Mouse (Mus musculus) spleen, adult 18-20 months (tissue): ENCODE data around the gene Cdrt4.

Experiments
- DNase-seq, 2 experiments: peaks; one replicate each; pipeline ENCODE4 v3.0.0; 2022; ENCODE audit warnings: mixed read lengths in 2 of 2

Cdrt4 gene

DNA sequence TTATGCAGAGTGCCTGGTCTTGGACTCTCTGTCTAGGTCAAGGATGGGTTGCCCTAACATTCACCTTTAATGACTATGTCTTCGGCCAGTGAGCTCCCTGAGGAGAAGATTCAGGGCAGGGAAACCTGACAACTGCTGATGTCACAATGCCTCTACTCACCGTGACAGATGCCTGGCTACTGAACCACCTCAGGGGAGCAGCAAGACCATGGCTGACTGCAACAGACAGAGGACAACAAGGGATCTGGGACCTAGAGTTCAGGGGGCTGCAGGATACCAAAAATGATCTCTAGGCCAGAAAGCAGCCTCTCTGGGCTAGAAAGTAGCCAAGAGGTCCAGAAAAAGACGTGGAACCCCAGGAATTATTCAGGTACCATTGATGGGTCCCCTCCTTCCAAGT, at the start of gene Cdrt4:
TSS of gene Cdrt4 (plus strand) at position 182 of the 400 bp plus-strand sequence.
- no peak for DNase-seq

DNA sequence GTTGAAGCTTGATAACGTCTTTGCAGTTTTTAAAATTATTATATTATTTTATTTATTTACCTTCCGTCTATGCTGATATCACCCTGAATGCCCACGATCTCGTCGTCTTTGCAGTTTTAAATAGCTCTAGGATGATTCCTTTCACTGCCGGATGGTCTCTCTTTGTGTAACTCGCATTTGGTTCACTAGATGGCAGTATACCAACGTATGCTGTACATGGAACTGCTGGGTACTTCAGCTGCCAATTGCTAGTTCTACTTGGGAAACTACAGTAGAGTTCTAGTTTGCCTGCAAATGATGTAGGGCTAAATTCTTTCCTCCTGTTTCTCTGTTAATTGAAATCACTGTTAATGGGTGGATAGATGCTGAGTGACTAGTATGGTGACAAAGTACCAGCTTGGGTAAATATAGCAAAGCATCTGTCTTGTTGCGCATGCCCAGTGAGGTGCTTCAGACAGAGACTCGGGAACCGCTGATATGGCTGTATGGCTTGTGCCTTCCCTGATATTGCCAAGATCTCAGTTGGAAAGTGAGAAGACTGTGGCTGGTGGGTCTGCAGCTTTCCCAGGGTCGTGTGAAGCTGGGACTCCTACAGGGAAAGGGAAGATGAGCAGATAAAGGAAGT, 49.2 kb upstream of the Cdrt4 start:
- DNase-seq, result peak in 1 of 2 experiments; percentile 31

DNA sequence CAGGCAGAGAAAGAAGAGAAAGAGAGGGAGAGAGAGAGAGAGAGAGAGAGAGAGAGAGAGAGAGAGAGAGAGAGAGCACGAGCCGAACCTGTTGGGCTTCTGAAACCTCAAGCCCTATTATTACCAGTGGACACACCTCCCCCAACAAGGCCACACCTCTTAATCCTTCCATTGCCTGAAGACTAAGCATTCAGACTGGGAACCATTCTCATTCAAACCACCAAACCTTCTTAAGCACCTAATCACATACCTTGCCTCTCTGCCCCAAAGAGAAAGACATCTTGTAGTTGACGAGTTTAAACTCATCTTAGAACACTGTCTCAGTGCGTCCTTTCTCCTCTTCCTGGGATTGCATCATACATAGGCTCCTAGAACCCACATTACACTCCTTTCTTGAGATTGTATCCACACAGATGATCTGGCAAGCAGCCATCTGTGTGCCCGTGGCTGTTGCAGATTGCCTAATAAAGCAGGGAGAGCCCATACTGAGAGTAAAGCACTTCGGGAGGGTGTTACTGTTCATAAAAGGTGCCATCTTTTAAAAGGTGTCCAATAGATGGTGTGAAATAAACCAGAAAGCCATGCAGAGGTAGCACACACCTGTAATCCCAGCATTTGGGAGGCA, 47.0 kb upstream of the Cdrt4 start:
- DNase-seq, result no peak

DNA sequence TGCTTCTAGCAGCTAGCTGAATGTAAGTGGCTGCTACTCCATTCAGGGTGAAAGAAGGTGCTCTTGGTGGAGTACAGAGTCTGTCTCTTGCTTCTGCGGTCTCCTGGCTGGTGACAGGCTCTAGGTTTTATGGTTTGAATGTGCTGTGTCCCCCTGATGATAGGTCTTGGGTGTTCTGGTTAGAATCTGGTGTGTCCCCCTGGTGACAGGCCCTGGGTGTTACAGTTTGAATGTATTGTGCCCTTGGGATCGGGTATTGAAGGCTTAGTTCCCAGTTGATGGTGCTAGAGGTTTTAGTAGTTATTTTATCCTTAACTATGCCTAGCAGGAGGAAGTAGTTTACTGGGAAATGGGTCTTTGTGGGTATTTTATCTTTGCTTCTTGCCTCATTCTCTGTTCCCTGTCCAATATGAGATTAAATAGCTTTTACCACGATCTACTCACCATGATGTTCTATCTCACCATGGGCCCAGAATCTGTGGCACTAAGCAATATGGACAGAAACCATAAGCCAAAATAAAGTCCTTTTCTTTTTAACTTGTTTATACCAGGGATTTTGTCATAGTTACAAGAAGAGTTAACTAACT, 41.2 kb upstream of the Cdrt4 start:
- peak in 1 of 2 experiments; percentile 24 for DNase-seq

DNA sequence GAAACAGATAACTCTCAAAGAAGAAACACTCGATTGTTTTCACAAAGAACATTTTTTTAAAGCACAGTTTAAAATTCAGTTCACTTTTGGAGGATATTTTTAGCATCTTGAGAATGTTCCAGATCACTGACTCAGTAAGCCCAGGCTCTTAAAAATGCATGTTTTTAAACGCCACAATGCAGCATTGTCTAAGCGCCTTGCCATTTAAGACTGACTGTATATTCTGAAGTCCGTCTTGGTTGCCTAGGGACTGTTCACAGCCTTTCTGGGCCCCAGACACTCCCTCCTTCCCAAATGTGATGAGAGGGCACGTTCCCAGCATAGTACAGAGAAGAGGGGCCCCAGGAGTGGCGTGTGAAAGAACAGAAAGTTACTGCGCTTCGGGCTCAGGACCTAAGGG, 39.6 kb upstream of the Cdrt4 start:
- DNase-seq, result no peak

DNA sequence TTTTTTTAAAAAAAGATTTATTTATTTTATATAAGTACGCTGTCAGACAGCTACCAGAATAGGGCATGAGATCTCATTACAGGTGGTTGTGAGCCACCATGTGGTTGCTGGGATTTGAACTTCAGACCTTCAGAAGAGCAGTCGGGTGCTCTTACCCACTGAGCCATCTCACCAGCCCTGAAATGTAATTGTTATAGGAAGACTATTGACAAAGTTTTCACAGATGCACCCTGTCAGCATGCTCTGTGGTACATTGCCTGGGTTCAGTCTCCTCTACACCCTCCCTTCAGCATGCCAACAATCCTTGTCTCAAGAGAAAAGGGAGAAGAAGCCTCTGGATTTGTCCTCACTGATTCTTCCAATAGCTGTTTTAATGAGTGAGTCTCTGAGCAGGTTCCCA, 37.9 kb upstream of the Cdrt4 start:
- DNase-seq, result no peak

DNA sequence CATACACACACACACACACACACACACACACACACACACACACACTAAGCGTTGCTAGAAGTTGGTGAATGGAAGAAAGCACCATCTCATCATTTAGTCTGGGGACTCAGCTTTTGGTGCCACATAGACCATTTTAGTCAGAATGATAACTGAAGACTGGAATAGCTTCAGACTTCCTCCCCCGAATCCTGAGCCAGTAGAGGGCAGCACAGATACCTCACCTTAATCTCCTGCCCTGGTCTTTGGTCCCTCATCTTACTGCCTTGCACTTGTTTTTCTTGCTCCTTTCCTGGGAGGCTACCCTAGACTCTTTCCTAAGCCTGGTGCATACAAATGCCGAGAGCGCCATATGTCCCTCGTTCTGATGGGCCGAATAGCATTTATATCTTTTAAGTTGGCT, 36.5 kb upstream of the Cdrt4 start:
- DNase-seq, result peak in 1 of 2 experiments; percentile 21

DNA sequence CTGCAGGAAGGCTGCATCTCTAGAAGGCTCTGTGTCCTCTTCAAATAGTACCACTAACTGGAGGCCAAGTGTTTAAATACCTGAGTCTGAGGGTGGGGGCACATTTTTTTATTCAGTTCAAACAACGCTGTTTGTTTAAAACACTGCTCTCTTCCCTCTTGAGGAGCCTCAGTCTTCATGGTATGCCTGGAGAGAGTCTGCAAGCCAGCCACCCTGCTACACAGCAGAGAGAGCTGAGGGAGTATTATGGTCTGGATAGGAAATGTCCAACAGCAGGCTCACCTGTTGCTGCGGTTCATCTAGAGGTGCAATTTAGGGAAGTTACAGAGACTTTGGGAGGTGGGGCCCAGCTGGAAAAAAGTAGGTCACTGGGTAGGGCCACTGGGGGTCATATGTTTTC, 35.5 kb upstream of the Cdrt4 start:
- DNase-seq, result no peak

DNA sequence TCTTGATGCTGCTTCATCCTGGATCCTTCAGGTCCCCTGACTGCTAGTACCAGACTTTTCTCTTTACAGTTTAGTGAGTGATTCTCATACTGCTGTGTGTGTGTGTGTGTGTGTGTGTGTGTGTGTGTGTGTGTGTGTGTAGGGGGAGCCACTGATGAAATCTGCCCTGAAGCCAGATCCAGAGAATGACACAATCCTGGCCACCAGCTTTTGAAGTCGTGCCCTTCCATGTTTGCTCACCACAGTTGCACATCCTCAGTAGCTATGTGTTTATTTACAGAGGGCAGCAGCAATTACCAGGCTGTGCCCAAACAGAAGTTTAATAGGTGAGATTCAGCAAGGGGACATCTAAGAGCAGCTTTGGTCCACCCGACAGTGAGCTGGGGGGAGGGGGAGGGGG, 34.2 kb upstream of the Cdrt4 start:
- DNase-seq, result no peak

DNA sequence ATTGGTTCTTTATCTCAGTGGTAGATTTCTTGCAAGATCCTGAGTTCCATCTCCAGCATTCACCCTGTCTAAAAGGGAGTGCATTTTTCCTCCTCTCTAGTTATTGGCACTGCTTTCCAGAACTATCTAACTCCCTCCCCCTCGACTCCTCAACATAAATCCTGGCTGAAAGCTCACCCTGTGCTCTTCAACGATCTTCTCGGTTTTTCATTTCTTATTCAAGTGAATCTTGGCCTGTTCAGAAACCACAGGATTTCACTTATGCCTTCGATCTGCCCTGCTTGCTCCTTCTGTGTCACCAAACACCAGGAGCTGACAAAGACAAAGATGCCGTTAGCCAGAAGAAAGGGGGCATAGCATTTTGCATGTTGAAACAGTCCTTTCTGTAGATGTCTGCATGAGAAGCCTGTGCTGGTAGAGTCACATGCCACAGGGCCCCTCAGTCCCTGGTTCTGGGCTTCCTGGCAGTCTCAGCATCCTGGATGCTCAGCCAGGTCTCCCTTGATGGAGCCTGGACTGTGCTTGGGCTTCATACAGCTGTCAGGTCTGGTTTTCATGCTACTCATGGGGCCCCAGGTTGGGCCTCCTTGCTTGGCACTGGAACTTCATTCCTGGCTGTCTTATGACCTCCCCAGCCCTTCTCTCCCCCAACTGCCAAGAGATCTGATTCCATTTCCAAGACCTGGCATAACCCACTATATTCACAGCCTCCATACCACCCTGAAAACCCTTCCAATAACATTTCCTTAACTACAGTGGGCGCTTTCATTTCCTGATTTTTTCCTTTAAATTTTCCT, 30.8 kb upstream of the Cdrt4 start:
- no peak for DNase-seq

DNA sequence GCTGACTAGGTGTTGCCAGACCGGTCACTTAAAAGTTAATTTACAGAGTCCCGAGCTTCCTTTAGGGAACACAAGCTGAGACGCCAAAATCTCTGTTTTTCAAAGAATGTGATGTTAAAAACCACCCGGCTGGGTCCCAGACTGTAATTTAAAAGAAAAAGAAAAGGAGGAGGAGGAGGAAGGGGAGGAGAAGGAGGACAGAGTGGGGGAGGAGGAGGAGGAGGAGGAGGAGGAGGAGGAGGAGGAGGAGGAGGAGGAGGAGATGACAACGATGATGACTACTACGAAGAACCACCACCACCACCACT, 30.3 kb upstream of the Cdrt4 start:
- no peak for DNase-seq

DNA sequence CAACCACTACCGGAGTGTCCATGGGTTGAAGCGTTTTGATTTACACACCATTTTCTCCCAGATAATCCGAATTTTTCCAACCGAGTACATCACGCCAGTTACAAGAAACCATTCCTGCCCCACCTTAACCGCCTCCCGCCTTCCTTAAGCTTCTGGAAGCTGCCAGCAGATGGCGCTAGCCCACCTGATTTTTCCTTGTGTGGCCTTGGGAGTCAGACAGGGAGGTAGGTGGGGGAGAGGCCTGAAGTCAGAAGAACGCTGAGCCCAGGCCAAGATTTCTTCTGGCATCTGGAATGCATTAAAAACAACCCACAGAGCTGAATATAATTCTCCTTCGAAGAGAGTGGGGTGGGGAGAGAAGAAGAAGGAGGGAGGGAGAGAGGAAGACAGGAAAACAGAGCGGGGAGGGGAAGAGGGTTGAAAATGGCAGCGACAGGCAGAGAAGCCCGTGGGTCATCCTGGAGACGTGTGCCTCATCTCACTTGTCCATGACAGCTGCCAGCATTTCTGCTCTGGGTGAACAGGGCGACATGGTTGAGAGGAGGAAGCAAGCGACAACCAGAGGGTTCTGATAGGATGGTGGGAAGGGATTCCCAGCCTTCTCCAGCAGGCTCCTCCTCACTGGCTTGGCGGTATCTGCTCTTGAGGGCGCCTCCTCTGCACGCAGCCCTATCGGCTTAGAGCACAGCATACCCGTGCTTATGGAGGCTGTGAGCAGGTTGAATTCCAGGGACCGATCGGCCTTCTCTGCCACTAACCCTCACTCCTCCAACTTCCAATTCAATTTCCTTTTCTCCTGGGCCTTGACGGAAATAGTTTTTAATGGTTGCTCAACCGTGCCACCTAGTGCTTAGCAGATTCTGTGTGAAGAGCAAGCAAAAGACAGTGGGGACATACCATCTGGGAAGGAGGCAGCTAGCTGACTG, 29.7 kb upstream of the Cdrt4 start:
- peak; percentile 55 to 70 for DNase-seq

DNA sequence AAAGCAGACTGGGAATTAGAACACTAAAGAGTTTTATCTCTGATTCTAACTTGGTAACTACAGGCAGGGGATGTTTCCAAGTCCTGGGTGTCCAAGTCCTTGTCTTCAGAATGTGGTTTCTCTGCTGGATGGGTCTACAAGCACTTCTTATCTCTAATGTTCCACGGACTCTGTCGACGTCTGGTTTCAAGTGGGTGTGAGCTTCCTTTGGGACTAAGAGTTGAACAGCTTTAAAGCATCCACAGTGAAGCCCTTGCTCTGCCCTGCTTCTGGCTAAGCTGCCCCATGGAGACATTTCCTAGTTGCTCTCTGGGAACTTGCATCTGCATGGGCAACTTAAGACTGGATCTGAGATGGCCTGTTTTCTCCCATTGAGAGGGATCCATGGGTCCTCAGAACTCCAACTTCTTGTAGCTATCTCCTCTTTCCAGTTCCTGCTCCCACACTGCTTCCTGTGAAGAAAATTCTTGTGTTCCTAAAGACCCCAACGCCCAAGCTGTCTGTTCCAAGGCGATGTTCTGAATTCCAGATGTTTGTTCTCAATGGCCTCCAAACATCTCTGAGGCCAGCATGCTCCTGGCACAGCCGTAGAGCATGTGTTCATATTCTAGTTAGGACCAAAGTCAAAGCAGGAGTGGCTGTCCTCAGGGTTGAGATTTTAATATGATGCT, 26.8 kb upstream of the Cdrt4 start:
- DNase-seq, result no peak

DNA sequence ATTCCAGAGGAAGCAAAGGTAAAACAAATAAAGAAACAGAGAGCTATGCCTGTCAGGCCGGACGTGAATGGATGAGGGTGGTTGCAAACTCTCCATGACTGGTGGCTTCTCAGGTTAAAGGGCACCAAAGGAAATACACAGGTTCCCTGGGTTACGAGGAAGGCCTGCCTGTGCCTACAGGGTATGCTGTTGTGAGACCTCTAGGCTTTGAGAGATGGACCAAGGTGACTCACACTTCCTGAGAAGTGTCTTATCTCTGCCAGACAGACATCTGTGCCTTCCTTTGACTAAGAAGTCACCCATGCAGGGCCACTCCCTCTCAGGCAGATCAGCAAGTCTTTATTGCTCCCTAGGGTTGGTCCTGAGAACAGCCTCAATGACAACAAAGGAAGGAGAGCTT, 21.2 kb upstream of the Cdrt4 start:
- DNase-seq, result no peak

DNA sequence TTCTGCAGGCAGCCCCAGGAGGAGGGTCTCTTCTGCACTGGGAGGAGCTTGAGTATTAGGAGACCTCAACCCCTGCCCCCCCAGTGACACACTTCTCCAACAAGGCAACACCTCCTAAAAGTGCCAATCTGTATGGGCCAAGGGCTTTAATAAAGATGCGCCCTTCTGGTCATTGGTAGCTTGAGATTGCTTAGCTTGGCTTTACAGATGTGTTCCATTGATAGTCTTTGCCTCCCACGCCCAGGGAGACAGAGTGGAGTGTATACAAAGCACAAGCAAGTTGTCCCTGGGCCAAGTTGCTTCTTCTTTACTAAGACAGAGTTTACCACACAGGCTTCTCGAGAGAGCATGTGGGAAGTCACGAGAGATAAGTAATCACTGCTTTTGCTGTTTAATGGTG, 20.4 kb upstream of the Cdrt4 start:
- DNase-seq, result no peak

DNA sequence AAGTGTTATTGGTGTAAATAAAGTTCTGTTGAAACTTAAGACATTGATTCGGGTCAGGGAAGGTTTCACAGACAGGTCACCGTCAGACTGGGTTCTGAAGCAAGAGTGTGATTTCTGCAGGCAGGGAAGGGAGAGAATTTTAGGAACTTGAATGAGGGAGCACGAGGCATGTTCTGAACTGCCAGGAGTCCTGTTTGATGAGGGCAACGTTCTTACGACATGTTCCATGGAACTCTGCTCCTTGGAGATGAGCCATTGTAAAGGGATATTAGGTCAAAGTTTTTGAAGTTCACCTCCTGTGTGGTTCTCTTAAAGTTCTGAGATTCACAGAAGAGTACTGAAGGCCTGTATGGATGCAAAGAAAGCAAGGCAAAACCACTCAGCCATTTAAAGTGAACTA, 19.9 kb upstream of the Cdrt4 start:
- no peak for DNase-seq

DNA sequence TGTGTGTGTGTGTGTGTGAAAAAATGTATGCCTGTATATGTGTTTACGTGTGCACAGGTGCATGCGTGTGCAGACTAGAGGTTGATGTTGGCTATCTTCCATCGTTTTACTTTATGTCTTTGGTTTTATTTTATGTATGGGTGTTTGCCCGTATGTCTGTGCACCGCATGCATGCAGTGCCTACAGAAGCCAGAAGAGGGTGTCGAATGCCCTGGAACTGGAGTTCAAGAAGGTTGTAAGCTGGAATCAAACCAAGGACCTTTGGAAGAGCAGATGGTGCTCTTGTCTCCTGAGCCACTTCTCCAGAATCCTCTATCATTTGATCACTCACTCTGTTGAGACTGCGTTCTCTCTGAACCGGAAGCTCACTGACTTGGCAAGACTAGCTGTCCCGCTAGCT, 17.9 kb upstream of the Cdrt4 start:
- DNase-seq, result no peak

DNA sequence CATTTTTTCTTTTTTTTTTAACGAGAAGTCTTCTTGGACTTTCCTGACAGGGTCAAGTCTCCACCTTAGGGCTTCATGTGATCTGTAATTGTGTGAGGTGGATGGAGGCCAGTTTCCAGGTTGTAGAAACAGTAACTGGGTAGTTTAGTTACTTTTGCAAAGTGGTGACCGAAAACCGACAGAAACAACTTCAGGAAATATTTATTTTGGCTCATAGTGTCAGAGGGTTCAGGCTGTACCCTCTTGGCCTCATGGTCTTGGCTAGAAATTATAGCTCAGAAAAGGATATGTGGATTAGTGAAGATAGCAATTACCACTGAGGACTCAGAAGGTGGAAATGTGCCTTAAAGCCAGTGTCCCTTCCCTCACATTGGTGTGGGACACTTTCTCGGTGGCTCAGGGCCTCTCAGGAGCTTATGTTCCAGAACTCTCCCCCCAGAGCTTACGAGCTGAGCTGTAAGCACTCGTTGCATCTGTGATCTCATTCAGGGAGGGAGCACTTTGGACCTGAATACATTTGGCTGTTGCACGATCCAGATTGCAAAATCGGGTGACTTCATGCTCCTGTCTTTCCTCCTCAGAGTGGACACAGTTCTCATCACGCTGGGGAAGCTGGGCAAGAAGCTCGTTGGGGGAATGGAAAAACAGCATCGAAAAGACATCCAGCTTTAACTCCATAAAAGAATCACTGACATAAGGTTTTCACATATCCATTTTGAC, 16.0 kb upstream of the Cdrt4 start:
- DNase-seq, result no peak

DNA sequence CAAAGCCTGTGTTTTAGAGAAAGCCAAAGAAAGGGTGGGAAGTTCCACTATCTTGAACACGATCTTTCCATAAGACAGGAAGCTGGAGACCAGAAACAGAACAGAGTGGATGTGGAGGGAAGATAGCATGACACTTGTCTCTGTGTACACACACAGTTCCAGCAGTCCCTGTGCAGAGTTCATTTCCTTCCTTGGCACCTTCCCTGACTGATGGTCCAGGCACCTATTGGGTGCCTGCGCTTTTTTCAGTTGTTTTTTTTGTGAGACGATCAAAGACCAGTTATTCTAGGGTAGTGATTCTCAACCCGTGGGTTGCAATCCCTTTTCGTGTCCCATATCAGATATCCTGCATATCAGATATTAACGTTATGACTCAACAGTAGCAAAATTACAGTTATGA, 13.0 kb upstream of the Cdrt4 start:
- no peak for DNase-seq

DNA sequence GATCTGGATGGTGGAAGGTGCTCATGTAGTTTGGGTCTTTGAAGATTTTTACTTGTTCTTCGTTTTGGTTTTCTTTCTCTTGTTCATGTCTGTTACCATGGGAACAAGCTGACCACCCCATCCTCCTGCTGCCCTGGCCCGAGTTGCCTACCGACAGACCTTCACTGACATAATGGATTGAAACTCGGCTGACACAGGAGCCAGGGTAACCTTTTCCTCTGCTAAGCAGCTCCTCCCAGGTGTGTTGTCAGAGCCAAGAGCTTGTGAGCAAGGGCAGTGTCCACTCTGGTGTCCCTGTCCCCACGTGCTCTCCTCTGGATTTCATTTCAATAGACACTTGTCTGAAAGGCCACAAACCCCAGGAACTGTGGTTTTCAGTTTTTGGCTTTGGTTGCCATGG, 12.1 kb upstream of the Cdrt4 start:
- no peak for DNase-seq

DNA sequence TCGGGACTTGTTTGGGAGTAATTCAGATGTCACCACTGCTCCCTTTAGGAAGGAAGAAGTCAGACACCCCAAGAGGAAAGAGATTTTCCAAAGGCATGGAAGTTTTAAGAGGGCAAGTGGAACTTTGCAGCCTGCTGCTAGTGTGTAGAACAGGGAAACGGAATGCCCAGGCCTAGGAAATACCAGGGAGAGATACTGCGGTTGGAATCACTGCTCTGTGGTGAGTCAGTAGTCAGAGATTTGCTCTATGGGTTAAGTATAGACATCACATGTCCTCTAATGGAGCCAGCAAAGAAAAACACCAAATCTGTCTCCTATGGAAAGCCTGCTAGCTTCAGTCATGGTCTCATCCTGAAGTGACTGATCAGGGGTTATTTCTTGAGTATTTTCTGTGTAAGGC, 10.8 kb upstream of the Cdrt4 start:
- no peak for DNase-seq

DNA sequence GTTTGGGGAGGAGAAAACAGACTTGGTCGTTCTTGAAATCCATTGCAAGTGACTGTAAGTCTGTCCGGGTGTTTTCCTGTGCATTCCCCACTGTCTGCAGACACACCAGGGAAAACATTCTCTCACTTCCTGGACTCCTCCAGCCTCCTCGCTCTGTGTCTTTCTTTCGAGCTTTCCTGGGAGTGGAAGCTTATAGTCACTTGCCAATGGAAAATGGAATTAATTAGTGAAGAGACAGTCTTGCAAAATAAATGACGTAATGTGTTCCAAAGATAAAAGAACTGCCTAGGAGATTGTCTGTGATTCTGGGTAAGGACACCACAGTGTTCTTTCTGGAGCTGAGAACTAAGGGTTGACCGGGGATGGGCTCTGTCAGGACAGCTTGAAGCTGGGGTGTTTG, 7.5 kb upstream of the Cdrt4 start:
- DNase-seq, result no peak
